Mouse (Mus musculus) gastrocnemius, postnatal 10 days (tissue): ENCODE measurements at regions not wholly inside any gene's neighbourhood (a gene's known extent, or its start where the extent isn't known, plus 50 kb on each side); places are given as distances from the start of the nearest gene placed in this dataset.
A peak's percentile ranks its signal among the peaks of the same experiment; 100 is the strongest.

Source experiments
- DNase-seq: peaks from one replicate; pipeline ENCODE4 v3.0.0; 2021; ENCODE audit warnings: mixed read lengths

DNA sequence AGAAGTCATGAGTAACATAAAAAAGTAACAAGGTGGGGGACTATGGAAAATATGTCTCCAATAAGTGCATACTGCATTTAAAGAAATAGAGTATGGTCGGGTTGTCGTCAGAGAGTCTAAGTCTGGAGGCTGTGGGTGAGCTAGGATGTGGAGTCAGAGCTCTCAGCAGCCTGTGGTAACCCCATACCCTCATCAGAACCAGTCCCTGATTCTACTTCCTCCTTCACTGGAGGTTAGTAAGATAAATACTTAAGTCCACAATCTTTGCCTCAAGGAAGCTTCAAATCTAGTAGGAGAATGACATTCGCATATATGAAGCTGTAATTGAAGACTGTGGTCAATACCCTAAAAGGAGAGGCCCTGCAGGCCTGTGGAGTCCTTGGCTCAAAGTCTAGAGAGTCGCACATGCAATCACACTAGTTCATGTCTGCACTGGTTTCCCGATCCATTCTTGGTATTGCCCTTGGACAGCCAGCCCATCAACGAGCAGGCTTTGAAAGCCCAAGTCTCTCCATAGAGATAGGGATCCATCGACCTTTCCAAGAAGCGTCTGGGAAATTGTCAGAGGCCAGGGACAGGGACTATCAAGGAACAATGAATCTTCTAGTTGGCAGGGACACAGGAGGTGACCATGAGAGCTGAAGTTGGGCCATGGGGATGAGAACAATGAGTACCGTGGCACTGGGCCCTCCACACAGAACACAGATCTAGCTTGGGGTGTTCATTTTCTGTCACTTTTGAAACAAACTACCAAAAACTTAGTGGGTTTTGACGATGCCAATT, 200.3 kb downstream of the Zfp36l1 start:
- no peak for DNase-seq

DNA sequence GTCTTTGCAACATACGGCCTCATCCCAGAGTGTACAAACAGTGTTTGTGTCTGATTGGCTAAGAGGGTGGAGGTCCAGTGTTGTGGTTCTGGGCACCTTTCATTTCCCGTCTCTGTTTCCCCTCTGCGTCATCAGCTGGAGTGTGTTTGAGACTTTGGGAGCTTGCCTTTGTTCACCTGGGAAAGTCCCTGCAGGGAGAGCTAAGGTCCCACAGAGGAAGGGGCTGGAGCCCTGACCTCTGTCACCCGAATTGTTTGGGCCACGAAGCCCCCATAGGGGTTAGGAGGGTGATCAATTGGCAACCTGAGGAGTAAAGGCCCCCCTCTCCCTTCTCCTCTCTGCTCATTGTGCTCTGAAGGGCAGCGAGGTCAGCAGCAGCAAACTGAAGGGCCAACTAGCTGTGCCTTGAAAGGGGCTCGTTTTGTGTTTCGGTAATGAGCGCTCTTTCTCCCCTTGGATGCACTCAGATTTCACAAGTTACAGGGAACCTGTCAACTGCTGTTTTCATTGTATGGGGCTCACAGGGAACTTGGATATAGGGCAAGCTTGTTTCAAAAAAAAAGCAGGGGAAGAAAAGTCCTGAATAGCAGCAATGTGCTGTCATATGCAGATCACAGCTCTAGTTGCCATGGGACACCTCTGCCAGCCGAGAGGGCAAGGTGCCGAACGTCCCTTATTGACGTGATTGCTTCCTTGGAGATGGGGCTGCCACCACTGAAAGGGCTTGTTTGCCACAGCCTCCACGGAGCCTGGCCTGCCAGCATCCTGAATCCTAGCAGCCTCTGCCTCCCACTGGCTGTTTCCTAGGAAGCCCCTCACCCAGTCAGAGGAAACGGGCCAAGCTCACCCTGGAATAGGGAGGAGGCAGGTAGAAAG, 201.7 kb downstream of the Zfp36l1 start:
- DNase-seq: no peak

DNA sequence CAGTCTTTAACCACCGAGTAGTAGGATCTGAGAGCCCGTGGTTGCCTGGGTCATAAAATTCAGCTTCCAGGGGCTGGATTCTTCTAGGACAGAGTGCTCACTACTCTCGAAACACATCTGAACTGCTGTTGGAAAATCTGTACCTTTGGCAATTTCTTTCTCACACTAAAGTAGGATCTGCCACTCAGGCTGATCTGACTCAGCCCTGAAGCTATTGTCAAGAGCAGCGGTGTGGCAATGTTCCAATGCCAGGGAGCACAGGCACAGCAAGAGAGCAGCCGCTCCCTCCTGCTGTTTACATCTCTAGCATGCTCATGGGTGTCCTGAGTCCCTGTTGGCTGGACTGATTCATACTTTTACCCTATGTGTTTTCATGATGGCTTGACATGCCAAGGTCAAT, 205.2 kb downstream of the Zfp36l1 start:
- no peak for DNase-seq

DNA sequence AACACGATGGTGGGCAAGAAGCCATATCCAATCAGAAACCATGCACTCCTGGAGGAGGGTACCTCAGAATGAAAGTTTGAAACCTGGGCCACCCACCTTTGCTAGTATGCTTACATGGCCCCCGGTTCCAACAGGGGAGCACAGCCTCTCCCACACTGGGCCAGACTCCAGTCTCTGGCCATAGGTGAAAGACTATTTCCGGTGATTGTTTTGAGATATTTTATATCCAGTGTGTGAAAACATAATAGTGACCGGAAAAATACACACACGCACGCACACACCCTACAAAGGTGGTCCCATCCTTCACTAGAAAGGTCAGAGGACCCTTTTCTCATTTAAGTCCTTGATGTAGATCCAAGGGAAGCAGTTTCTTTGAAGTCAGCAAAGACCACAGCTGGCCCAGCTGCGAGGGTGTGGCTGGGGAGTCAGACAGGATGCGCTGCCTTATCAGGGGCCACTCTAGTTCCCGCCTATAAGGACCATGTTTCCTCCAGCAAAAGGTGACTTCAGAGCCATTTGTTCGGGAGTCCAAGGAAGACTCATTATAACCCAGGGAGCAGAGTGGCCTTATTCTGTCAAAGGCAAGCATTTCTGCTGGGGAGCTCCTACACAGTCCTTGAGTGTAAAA, 206.0 kb downstream of the Zfp36l1 start:
- DNase-seq: no peak

DNA sequence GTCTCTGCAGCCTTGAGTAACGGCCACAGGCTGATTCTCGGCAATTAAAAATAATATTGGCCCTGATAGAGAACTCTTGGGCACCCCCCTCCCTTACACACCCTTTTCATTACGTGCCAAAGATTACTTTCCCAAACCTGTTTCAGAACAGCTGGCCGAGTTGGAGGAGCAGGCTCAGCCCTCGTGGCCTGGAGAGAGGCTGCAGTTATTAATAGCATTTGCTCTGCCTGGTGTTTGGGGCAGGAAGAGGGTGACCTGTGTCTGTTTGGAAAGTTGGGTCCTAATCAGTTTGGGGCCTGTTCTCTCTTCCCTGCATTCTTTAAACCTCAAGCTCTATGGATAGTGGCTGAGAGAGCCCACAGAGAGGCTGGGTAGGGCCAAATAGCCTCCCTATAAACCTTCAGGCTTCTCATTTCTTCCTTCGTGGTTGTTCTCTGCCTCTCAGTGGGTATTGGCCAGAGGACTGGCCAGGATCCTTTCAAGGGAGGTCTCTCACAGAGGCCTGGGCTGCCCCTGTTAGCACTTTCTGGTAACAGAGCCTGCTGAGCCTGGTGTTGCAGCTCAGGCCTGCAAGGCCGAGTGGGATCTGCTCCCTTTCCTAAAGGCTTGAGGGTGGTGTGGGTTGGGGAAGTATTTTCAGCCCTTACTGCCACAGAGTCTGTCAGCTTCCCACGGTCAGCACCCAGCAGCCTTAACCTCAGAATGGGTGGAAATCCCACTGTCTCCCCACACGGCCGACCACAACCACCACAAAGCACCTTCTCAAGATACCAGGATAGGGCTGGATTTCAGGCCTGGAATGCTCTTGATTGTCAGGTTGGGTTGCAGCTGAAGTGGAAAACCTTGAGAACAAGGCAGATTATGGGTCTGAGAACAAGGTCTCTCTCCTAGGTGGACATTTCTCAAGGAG, 206.7 kb downstream of the Zfp36l1 start:
- DNase-seq: peak; percentile 49

DNA sequence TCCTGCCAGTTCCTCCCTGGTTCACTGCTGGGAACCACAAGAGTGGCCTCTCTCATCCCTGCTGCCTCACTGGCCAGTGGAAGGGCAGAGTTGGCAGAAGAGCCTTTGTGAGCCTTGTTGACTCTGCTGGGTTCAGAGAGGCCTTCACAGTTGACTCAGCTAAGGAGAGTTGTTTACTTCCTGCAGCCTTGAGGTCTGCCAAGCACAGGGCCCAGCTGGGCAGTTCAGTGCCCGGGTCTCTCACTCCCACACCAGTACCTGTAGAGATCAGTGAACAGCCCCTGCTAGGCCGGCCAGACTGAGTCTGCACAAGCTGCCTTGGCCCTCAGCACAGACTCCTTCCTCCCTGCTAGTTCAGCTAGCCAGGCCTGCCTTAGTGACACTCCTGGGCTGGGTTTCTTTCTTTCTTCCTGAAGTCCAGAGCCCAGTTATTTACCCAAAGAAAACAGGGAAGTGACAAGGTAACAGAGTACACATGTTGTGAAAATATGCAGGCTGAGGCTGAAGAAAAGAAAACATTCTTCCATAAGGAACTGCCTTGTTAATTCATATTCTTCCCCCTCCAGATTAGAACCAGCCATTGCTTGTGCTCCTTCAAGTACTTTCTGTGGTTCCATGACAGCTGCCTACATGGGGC, 207.8 kb downstream of the Zfp36l1 start:
- DNase-seq: no peak

DNA sequence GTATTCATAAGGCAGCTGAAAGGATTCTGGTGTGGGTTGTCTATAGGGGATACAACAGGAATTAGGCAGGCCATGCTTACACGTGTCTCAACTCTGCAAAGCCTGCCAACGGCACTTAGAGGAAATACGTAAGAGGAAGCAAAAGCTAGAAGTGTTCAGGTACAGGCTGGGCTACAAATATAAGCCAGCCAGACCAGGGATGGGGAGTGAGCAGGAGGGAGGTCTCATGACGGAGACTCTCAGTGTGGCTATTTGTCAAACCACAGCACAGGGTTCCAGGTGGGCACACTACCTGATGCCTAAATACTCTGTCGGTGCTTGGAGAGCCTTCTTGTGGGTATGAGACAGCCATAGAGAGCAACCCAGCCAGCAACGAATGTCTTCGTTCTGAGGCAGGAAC, 210.1 kb downstream of the Zfp36l1 start:
- no peak for DNase-seq

DNA sequence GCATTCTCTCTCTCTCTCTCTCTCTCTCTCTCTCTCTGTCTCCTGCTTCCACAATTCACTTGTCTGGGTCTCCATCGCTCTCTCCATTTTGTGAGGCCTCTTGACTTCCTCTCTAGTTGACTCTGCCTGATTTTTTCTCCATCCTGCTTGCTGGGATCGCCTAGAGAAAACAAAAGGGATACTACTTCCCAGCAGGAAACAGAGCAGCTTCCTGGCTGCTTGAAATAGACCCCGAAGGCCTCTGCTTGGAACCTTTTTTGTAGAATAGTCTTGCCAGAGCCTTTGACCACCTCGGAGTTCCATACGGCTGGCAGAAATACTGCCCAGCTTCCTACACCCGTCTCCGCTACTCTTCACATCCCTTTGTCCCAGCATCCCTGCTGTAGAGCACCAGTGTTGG, 210.7 kb downstream of the Zfp36l1 start:
- DNase-seq: no peak

DNA sequence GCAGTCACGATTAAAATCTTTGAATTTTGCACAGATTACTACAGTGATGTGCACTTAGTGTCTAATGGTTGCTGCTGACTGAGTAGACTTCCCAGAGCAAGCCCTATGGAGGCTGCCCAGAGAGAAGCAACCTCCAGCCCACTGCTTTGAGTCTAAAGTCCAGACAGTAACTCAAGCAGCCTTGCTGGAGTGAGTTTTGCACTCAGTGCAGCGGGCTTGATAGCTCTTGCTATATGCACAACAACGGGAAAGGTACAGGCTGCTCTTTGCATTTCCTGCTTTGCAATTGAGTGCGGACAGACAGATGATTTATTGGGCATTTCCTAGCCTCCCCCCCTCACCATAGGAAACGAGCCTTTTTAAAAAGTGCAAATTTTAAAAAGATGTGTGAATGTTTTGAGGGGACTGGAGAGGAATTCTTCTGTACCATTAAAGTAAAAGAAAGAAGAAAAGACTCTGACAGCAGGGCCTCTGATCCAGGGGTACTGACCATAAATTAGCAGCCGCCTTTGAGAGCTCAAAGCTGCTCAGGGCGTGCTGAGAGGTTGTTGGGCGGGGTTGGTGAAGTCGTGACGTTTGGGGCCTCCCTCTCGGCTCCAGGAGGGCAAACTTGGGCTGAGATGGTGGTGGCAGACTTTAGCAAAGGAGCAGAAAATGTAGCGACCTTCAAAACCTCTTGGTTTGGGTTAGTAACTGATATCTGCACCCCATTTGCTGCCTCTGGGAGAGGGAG, 214.4 kb downstream of the Zfp36l1 start:
- DNase-seq: no peak

DNA sequence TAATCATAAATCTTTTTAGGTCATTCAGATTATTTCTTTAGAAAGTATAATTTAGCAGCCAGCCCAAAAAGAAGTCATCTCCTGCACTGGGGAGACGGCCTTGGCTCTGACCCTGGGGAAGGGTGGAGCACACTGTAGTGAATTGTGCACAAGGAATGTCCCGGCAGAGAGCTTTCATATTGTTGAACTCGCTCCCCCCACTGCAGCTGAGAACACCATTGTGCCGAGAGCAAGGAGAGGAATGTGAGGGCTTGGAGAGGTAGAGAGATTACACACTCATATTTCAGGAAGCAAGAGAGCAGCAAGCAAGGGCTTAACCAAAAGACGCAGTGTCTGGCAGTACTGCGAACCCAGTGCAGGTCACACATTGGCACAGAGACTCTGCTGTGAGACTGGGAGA, 216.8 kb downstream of the Zfp36l1 start:
- DNase-seq: no peak

DNA sequence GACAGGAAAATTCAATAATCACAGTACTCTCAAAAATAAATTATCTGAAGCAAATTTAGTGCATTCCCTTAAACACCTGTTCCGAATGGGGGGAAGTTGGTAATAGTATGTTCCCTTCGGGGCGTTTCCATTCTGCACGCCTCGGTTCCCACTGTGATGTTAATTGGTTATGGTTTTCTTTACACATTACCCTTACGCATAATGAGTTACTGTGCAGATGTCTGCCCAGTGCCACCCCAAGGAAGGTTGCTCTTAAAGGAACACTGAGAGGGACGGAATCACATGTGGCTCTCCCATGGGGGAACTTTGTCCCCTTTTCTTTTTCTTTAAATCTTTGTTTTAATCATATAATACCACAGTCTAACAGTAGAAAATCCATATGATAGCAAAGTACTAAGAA, 217.5 kb downstream of the Zfp36l1 start:
- no peak for DNase-seq

DNA sequence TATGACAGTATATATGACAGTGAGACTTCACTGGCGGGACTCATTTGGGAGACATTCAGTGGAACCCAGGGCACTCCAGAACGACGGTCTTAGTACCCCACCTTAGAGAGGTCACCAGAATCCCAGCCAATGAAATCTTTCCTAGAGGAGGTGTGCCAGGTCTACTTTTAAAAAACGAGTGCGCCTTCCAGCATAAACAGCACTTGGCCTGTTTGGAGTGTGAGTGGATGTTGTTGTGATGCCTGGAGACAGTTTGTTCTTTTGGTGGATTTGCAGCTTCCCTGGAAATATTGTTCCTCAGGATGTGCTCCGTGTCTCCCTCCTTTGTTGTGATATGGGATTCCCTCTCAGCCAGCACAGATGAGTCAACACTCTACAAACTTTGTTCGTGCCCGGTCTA, 219.9 kb downstream of the Zfp36l1 start:
- DNase-seq: no peak

DNA sequence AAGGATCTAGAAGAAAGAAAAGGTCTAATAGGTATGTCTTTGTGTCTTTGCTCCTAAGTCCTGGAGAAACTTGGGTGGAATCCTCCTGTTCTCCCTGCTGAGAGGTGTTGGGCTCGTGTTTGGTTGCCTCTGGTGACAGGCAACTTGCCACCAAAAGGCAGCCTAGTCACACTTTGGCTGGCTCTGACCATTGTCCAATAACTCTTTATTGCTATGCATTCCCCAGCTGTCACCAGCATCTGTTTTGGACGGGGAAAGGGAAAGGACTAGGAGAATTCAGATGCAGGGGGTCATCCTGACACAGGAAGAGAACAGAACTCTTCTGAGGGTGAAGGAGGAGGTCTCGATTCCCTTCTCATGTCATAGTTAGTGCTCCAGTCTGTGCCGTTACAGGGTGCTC, 220.9 kb downstream of the Zfp36l1 start:
- no peak for DNase-seq

DNA sequence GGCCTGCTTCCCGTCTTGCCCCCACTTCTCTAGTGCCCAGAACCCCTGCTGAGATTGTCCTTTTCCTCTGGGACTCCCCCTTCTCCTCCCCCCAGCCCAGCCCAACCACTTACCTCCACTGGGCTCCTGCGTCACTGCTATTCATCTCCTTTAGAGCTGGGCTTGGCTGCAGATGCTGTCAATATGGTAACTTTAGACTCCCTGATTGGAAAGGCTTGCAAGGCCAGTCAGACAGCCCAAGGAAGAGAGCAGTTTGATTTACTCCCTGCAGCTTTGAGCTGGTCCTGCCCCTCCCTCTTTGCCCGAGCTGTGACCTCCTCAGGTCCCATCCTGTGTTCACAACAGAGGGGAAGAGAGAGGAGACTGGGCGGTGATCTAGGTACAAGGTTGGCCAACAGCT, 221.9 kb downstream of the Zfp36l1 start:
- DNase-seq: no peak

DNA sequence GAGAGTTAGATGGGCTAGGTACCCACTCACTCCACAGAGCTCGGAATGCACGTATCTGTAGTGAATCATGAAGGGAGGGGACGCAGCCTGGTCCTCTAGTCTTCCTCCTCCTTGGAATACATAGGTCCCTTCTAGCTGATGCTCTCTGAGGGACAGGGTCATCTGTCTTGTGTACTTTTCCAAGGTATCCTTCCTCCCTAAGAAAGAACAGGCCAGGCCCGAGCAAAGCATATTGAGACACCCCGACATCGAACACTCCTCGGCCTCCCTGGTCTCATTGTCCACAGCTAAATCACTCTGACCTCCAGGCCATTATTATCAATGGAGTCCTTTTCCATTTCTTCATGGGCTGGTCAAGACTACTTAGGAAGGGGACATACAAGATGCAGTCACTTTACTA, 222.5 kb downstream of the Zfp36l1 start:
- no peak for DNase-seq

DNA sequence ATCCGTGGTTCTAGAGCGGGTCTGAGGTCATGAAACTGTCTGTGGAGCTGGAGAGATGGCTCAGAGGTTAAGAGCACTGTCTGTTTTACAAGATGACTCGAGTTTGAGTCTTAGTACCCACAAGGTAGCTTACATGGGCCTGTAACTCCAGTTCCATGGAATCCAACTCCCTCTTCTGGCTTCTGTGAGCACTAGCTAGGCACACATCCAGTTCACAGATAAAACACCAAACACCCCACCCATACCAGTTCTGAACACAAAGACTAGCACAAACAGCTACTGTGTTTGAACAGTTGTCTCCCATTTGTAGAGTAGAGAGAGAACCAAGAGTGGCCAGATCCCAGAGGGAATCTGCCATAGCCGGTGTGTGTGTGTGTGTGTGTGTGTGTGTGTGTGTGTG, 224.0 kb downstream of the Zfp36l1 start:
- DNase-seq: no peak

DNA sequence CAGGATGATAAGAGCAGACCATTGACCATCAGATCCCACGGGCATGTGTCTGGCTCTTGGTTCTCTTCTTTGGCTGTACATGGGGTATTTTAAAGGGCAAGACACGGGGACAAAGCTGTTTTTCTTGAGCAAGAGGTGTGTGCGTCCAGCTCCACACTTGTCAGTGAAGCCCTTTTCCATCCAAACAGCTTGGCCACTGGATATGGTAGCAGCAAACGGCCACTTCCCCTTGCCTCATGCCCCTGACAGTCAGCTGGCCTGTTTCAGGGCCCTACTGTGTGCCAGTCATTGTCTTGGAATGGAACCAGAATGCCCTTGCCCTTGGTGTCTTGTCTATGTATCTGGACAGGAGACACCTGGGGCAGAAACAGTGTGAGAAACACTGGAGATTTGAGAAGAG, 224.7 kb downstream of the Zfp36l1 start:
- DNase-seq: no peak

DNA sequence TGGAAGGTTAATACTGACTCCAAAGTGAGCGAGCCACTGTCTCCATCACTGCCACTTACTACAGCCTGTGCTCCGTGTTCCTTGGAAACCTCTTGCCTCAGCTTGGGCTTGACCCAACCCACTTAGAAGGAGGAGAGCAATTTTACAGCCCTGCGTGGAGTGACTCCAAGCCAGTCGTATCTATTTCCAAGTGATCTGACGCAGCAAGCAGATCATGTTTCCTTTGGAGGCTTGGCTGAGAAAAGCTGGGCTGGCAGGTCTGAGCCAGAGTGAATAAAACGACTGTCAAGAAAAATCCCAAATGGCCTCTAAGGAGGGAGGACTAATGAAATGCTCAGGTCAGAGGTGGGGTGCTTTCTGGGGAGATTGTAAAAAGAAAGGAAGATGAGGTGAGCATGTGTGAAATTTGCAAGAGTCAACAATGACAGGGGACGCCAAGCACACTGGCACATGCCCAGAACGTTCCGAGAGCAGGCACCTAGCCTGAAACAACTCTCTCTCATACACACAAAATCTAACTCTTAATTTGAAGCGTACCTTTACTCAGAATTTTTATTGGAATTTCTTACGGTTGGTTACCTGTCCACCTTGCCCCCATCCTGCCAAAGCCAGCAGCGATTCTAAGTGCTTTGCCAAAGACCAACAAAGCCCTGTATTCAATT, 225.5 kb downstream of the Zfp36l1 start:
- DNase-seq: peak; percentile 80

DNA sequence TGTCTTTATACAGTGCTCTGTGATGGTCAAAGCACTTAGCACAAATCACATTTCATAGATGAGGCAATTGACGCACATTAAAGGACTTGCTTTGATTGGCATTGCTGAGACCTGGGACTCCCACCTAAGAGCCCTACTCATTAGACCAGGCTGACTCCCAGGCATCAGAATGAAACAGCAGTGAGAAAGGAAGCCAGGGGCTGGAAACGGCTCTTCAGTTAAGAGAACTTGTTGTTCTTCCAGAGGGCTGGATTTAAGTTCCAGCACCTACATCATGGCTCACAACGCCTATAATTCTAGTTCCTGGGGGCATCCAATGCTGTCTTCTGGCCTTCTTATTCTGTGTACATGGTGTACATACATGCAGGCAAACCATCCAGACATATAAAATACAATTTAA, 226.3 kb downstream of the Zfp36l1 start:
- no peak for DNase-seq

DNA sequence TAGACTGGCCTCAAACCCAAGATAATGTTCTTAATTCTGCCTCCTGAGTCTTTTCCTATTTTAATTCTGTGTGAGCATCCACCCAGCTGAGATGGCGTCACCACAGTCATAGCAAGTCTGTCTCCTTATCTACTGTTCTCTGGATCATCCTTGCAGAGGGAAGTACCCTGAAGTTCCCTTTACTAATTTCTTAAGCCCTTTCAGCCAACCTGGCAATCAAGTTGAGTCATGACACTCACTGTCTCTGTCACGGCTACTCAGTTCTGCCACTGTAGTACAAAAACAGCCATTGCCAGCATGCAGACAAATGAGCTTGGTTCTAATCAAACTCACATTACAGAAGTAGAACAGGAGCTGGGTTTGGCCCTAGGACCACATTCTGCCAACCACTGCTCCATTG, 227.5 kb downstream of the Zfp36l1 start:
- no peak for DNase-seq
